Mouse (Mus musculus) limb, embryonic 14.5 days (tissue): ENCODE data around the gene Pcsk7. TPM values are rescaled to one million over a fixed set of nuclear protein-coding genes. Genes with fewer than 3 reads are reported as not detected.

Source experiments
- ATAC-seq: fragments of 200-750 bp; cut with Nextera tagmentation; 2 replicates; pipeline ENCODE4 v1.8.0; 2017; ENCODE audit warnings: low read depth, moderate number of reproducible peaks, moderate TSS enrichment; ENCODE audit not compliant: low FRiP score
- DNase-seq: peaks from one replicate; pipeline ENCODE4 v3.0.0-alpha.2; 2015; ENCODE audit warnings: low spot score
- H3K27ac ChIP-seq: fragments of 300-500 bp; sonication (generic); replicated peaks from 2 replicates; pipeline ENCODE4 v1.5.1; 2014; ENCODE audit warnings: low read depth, mild to moderate bottlenecking, low read length, moderate library complexity, mixed read lengths
- H3K27me3 ChIP-seq: fragments of 300-500 bp; sonication (generic); 2 replicates; pipeline ENCODE4 v1.6.1; 2014; ENCODE audit warnings: low read length, mixed read lengths; ENCODE audit not compliant: control insufficient read depth, insufficient read depth
- H3K36me3 ChIP-seq: fragments of 300-500 bp; sonication (generic); 2 replicates; pipeline ENCODE4 v1.6.1; 2014; ENCODE audit warnings: mild to moderate bottlenecking, low read length, moderate library complexity, mixed read lengths; ENCODE audit not compliant: control insufficient read depth, insufficient read depth
- H3K4me1 ChIP-seq: fragments of 300-500 bp; sonication (generic); 2 replicates; pipeline ENCODE4 v1.6.1; 2014; ENCODE audit warnings: antibody characterized with exemption, low read length, mixed read lengths; ENCODE audit not compliant: control insufficient read depth, insufficient read depth
- H3K4me2 ChIP-seq: fragments of 300-500 bp; sonication (generic); replicated peaks from 2 replicates; pipeline ENCODE4 v1.6.1; 2014; ENCODE audit warnings: low read depth, mild to moderate bottlenecking, low read length, moderate library complexity; ENCODE audit not compliant: severe bottlenecking
- H3K4me3 ChIP-seq: fragments of 300-500 bp; sonication (generic); replicated peaks from 2 replicates; pipeline ENCODE4 v1.5.1; 2014; ENCODE audit warnings: low read length
- H3K9ac ChIP-seq: fragments of 300-500 bp; sonication (generic); 2 replicates; pipeline ENCODE4 v1.6.1; 2014; ENCODE audit warnings: mild to moderate bottlenecking, low read depth, low read length, moderate library complexity; ENCODE audit not compliant: severe bottlenecking
- H3K9me3 ChIP-seq: fragments of 300-500 bp; sonication (generic); 2 replicates; pipeline ENCODE4 v1.6.1; 2016; ENCODE audit warnings: low read length; ENCODE audit not compliant: control insufficient read depth
- POLR2A ChIP-seq: fragments of 200-500 bp; IDR thresholded peaks from 2 replicates; pipeline ENCODE4 v1.8.0; 2012; ENCODE audit warnings: inconsistent platforms, mild to moderate bottlenecking, moderate library complexity, borderline replicate concordance; ENCODE audit not compliant: insufficient read depth, insufficient read length; ENCODE audit errors: extremely low read depth
- WGBS: fragments of 180-500 bp; shearing (Covaris S2); extraction: QIAGEN DNeasy Blood & Tissue Kit; methylation state at CpG from one replicate; pipeline ENCODE4 v1.1.7; 2014; 5-methylcytosine and 5-hydroxymethylcytosine counted together
- polyA plus RNA-seq, 2 experiments: library from polyadenylated mRNA; depleted of rRNA in 1 of 2; stranded (reverse) in 1 of 2; unstranded in 1 of 2; fragments of >200 nt; fragmentation: Nextera tagmentation in 1 of 2; extraction: Ambion mirVana in 1 of 2; gene quantifications; 2 replicates each; pipeline versions ENCODE4 v1.2.1 to v1.2.3; 2012 to 2014

Gene Pcsk7
- polyA plus RNA-seq, 2 experiments = 17.3 to 33.3 TPM

GRCm38 (mm10) chr9:45943628-45944505, 37.6 kb downstream of the Pcsk7 start:
- Histone ChIP-seq H3K4me2 (no peak overlapping the region), H3K4me1 (no peaks in the 10 kb centered on the region), H3K36me3 (peaks cover 92% of the 10 kb centered on the region), H3K27ac (no peak overlapping the region), H3K4me3 (no peak overlapping the region), H3K9me3 (no peaks in the 10 kb centered on the region), H3K9ac (no peak overlapping the region), H3K27me3 (no peaks in the 10 kb centered on the region)
- no peak for DNase-seq
- WGBS = 89% methylated on average over 8 of the region's 8 CpGs
- no peak for ATAC-seq
- TF ChIP-seq POLR2A = no peak

GRCm38 (mm10) chr9:45944506-45945400, 38.5 kb downstream of the Pcsk7 start:
- WGBS = 80% methylated on average over 13 of the region's 13 CpGs
- H3K9ac ChIP-seq = no peak overlapping the region
- H3K4me3 ChIP-seq = no peak overlapping the region
- no peak for TF ChIP-seq POLR2A
- no peaks in the 10 kb centered on the region for H3K9me3 ChIP-seq
- DNase-seq (no peak), ATAC-seq (no peak)
- no peaks in the 10 kb centered on the region for H3K27me3 ChIP-seq
- H3K36me3 ChIP-seq = peaks cover 92% of the 10 kb centered on the region
- H3K4me2 ChIP-seq = no peak overlapping the region
- H3K4me1 ChIP-seq = no peaks in the 10 kb centered on the region
- no peak overlapping the region for H3K27ac ChIP-seq

- Histone ChIP-seq H3K4me2 (no peak overlapping the region), H3K4me3 (no peak overlapping the region), H3K9ac (no peak overlapping the region), H3K27ac (no peak overlapping the region), H3K9me3 (no peaks in the 10 kb centered on the region), H3K4me1 (no peaks in the 10 kb centered on the region), H3K27me3 (no peaks in the 10 kb centered on the region), H3K36me3 (peaks cover 97% of the 10 kb centered on the region)
- DNase-seq (no peak), ATAC-seq (no peak)
- TF ChIP-seq POLR2A = no peak
- 84% methylated on average over 13 of the region's 13 CpGs for WGBS
Measured at GRCm38 (mm10) chr9:45945721-45946120, 39.4 kb downstream of the Pcsk7 start.

- Histone ChIP-seq H3K9me3 (no peaks in the 10 kb centered on the region), H3K4me1 (no peaks in the 10 kb centered on the region), H3K27me3 (no peaks in the 10 kb centered on the region), H3K4me2 (no peak overlapping the region), H3K9ac (no peak overlapping the region), H3K4me3 (no peak overlapping the region), H3K36me3 (peaks cover 96% of the 10 kb centered on the region), H3K27ac (no peak overlapping the region)
- WGBS = 81% methylated on average over 15 of the region's 16 CpGs
- DNase-seq = no peak
- no peak for TF ChIP-seq POLR2A
- ATAC-seq = no peak
Measured at GRCm38 (mm10) chr9:45946182-45946871, 40.0 kb downstream of the Pcsk7 start.

- no peak overlapping the region for H3K4me2 ChIP-seq
- ATAC-seq = no peak
- H3K9ac ChIP-seq = no peak overlapping the region
- no peaks in the 10 kb centered on the region for H3K9me3 ChIP-seq
- no peak for TF ChIP-seq POLR2A
- peaks cover 96% of the 10 kb centered on the region for H3K36me3 ChIP-seq
- no peak overlapping the region for H3K27ac ChIP-seq
- no peaks in the 10 kb centered on the region for H3K4me1 ChIP-seq
- WGBS = 84% methylated on average over 10 of the region's 10 CpGs
- H3K27me3 ChIP-seq = no peaks in the 10 kb centered on the region
- no peak for DNase-seq
- no peak overlapping the region for H3K4me3 ChIP-seq
Measured at GRCm38 (mm10) chr9:45946872-45947183, 40.5 kb downstream of the Pcsk7 start.
